Mouse (Mus musculus) megakaryocyte, adult 5-6 weeks (primary cell): Measurements from ENCODE around the gene Pgbd5. TPM values are rescaled to one million over a fixed set of nuclear protein-coding genes. Genes with fewer than 3 reads are reported as not detected.

Experiments
- ATAC-seq: 2 replicates; pipeline ENCODE4 v1.8.0; 2016; ENCODE audit warnings: mild to moderate bottlenecking, inconsistent platforms; ENCODE audit not compliant: poor library complexity, severe bottlenecking
- total RNA-seq, 2 experiments: library from RNA; stranded (forward) in 1 of 2; stranded (reverse) in 1 of 2; fragments of 153-499, 151-499 nt in 1 of 2; fragments of 221-1000, 200-1000 nt in 1 of 2; gene quantifications; 2 replicates each; pipeline versions ENCODE4 v1.2.3 to v1.2.4; 2015 to 2017

The Pgbd5 gene
- total RNA-seq (2015) (0.09 TPM in 1 of 2 replicates, not detected in the other), total RNA-seq (2017) (not detected in 2 replicates)

DNA sequence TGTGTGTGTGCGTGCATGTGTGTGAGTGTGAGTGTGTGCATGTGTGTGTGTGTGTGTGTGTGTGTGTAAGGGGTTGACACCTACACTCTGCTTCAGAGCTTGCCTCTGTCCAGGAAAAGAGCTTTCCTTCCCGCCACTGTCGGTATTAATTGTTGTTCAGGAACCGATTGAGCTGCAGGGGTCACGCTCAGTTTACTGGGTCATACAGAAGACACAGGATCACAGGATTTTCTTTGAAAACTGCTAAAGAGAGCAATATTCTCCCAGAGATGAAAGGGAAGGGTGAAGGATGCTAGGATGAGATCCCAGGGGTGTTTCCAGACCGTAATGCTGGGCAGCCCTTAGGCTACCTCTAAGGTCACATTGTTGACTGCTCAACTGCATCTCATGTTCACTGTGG is at the start of gene Pgbd5:
TSS of gene Pgbd5 (minus strand) at position 101 of the 400 bp plus-strand sequence.
- ATAC-seq: no peak

DNA sequence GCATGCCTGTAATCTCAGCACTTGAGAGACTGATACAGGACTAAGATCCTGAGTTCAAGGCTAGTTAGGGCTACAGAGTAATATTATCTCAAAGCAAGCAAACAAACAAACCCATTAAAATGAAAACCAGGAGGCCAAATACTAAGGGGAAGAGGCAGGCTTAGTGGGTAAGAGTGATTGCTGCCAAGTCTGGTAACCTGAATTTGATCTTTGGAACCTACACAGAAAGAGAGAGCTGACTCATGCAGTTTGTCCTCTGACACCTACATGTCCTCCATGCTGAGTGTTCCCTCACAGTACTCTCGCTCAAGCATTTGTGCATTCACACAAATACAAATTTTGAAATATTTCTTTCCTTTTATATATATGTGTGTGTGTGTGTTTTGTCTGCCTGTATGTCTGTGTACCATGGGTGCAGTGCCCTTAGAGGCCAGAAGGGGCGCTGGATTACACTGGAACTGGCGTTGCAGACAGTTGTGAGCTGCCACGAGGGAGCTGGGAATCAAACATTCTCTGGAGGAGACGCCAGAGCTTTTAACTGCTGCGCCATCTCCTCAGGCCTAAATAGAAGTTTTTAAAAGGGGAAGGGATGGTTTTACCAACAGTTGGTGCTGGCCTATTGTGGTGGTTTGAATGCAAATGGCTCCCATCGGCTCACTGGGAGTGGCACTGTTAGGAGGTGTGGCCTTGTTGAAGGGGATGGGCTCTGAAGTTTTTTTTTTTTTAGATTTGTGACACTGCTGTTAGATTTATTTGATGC is 44.1 kb upstream of the Pgbd5 start:
- ATAC-seq: no peak

DNA sequence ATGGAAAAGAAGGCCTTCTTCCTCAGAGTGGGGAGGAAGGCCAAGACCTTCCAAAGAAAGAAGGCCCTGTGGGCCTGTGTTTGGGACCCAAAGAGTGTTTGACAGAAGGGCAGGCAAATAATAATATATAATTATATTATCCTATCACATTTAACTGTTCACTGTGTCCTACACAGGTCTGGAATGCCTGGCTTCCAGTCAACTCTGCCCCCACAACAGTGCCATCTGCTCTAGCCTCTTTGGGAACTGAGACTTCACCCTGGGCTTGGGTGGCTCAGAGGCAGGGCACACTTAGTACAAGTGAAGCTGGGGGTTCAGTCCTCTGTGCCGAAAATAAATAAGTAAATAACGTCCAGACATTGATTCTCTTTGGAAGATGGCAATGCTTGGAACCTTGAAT is 43.3 kb upstream of the Pgbd5 start:
- no peak for ATAC-seq

DNA sequence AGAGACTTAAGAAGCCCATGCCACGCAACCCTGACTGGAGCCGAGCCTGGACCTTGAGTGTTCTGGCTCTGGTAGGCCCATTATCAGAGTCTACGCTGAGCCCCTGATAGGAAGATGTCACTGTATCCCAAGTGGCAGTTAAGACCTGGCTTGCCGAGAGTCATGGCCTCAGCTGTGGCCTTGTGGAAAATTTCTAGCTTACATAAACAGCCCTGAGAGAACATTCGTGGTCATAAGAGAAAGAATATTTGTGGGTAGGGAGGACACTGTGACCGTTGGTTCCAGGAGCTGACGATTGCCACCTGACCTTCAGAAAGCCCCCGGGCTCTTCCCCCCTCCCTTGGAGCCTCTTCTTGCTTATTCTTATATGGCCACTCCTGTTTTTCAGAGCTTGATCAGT is 40.9 kb upstream of the Pgbd5 start:
- ATAC-seq: no peak

DNA sequence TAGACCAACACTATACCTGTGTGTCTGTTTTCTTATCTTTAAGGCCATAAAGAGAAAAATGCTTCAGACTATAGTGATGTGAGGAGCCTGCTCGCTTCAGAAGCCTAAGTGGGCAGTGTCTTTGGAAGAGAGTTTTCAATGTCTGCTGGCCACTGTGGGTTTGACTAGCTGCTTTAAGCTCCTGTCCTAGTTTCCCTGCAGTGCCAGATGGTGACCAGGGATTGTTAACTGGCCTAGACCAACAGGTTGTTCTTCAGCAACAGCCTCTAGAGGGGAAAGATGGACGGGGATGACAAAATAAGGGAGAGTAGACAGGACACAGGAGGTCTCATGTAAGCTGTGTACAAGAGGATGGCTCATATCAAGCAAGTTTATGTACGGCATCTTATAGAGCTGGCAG is 39.8 kb upstream of the Pgbd5 start:
- ATAC-seq: no peak

DNA sequence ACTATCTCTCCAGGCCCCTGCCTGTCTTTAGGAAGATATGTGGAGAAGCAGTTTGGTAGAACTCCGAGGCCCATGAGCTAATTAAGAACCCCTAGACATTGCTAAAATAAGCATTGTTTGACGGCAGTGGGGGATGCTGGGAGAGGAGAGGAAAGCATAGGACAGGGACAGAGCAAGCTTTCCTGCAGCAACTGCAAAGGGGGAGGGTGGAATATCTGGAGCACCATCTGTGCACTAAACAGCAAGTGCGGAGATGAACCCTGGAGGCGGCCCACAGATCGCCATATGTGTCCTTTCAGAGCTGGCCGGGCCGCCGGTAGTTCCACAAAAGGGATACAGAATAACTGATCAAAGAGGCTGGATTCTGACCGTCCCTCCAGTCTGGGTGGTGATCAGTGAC is 37.2 kb upstream of the Pgbd5 start:
- no peak for ATAC-seq

DNA sequence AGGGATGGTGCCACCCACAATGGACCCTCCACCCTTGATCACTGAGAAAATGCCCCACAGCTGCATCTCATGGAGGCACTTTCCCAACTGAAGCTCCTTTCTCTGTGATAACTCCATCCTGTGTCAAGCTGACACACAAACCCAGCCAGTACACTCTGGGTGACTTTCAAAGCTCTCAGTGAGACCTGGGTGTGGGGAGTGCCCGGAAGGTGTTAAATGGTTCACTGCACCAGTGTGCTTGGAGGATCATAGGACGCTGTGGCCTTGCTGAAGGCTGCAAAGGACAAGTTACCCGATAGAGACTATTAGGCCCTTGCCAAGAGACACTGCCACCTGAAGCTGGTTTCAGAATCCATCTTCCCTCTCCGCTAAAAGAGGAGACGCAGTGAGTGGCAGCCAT is 36.2 kb upstream of the Pgbd5 start:
- no peak for ATAC-seq

DNA sequence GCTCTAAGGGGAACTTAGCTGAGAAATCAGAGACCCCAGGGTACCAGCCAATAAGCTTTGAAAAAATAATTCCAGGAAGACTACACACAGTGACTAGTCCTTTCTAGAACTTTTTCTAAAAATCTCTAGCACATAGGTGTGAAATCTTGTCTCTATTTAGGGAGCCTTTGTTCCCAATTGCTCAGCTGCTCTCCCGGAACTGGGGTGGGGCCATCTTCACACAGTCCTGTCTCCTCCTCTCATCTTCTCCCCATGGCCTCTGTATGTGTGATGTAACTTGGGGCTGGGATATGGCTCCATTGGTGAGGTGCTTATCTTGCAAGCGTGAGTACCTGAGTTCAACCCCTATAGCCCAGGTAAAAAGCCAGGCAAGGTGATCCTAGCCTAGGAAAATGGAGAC is 25.2 kb upstream of the Pgbd5 start:
- no peak for ATAC-seq

DNA sequence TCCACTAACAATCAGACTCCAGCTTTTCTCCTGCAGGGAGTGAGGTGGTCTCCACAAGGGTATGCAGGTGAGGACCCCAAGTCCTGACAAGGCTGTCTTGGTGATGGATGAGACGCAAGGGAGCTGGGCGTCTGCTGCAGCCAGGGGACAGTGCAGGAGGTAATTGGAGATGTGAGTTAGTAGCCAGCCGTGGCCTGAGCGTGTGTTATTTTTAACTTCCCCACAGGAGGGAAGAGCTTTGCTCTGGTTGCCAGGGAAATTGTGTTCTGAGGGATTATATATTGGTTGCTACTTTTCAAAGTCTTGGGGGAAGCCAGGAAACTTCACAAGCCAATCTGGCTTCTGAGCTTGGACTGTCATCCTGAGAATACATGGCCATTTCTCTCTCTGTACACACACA is 23.7 kb upstream of the Pgbd5 start:
- no peak for ATAC-seq

DNA sequence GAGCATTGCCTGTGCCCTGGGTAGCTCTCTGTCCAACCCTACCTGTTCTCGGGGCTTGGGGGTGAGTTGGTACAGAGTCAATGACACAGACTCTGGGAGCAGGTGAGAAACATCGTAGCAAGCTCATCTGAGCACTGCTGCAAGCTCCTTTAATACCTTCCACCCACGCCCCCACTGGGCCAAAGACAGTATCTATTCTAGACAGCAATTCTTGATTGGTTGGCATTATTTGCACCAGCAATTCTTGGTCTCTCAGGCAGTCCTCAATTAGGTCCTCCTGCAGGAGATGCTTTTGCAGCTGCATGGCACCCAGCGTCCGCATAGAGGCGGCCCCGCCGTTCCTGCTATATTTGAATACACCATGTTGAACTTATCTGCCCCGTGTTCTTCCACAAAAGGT is 22.7 kb upstream of the Pgbd5 start:
- ATAC-seq: no peak

DNA sequence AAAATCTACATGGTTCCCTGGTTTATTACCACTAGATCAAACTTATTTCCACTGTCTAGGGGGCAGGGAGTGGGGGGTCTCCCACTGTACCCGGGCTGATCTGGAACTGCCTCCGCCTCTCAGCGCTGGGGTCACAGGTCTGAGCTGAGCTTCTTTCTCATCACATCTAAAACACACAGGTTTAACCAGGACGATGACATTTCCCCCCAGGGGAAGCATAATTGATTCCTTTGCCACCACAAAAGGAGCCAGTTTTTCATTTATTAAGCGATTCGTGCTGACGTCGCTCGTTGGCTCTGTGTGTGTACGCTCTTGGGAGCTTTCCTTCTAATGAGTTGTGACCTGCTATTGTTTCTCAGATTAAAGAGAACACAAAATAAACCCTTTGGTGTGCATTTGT is 21.6 kb upstream of the Pgbd5 start:
- no peak for ATAC-seq

DNA sequence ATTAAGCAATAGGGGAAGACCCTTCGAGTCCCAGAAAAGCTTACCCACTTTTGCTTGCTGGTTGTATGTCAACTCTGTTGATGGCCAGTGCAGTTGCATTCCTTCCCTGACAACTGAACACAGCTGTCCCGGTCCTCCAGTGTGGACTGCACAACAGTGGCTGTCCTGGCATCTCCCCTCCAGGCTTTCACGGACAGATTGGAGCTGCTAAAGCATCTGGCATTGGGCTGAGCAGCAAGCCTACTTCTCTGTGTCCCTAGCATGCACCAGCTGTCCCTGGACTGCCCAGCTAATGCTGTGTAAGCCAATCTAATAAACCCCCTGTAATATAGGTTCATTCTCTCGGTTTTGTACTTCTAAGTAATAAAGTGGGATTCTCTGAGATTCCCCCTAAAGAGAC is 21.2 kb upstream of the Pgbd5 start:
- no peak for ATAC-seq

DNA sequence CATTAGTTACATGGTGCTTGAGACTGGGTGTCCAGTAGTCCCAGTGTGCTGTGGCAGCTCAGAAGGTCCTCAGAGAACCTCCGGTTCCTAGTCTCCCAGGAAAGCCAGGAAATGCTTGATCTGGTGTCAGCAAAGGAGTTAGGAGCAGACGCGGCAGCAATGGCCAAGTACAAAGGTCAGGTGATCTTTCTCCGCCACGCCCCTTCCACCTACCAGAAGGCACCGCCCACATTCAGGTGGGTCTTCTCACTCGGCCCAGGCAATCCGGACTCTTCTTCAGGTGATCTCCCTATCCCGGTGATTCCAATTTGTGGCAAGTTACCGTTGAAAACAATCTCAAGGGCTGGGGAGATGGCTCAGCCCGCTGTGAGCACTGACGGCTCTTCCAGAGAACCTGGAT is 20.2 kb upstream of the Pgbd5 start:
- no peak for ATAC-seq

DNA sequence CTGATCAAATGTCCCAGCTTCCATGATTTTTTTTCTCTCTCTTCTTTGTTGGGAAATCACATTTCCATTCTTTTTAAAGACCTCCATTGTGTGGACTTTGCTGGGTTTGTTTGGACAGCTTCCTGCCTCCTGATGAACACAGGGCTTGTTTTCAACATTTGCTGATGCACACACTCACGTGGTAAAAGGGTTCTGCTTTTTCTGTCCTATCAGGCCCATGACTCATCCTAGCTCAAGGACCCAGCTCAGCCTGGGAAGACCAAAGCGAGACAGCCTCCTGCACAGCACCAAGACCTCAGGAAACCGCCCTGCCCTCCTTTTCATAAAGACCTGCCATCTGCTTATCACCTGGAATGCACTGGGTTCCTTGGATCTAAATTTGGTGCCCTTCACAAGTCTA is 15.9 kb upstream of the Pgbd5 start:
- no peak for ATAC-seq

DNA sequence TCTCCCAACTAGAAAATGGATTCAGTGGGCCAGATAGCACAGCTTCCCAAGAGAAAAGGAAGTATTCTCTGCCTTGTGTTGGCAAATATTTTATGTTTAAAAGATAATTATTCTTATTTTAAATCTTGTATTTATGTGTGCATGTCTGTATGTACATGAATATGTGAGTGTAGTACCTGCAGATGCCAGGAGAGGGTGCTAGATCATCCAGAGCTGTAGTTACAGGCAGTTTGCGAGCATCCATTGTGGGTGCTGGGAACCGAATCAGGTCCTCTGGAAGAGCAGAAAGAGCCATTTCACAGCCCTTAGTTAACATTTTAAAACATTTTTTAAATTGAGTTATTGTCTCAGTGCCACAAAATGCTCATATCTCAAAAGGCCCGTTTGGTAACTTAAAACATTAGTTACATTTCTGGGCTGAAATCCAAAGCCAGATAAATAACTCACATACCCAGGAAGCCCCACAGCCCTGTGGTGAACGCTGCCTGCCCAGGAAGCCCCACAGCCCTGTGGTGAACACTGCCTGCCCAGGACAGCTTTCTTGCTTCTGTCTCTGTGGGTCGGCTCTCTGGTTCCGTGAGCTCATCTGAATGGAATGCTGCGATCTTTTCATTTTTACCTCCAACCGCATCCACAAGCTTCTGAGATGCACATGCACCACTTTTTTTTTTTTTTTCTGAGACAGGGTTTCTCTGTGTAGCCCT is 10.9 kb upstream of the Pgbd5 start:
- ATAC-seq: no peak

DNA sequence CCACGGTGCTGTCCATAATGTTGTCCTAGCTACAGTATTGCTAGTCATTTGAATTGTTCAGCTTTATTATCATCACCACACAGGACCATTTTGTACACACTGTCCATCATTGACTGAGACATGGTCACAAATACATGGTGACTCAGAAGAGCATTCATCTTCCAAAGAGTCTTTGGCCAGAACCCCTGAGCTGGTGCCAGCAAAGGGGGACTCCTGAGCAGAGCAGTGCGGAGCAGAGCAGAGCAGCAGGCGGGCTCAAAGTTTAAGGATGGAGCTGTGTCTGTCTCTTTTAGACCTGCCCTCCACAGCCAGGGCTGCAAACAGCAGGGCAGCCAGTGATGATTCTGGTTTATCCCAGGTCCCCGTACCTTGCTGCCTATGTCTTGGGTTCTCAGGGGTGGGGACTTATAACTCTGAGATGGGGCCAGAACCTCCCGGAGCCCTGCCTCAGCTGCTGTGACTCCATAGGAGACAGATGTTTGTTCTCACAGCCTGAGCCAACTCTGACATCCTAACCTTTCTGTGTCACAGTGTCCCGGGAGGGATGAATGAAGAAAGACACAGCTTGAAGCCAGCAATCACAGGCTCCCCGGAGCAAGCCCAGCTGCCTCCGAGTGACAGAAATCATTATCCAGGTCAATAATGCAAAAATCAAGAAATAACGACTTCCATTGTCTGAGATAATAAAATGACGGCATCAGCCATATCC is 9.7 kb upstream of the Pgbd5 start:
- no peak for ATAC-seq

DNA sequence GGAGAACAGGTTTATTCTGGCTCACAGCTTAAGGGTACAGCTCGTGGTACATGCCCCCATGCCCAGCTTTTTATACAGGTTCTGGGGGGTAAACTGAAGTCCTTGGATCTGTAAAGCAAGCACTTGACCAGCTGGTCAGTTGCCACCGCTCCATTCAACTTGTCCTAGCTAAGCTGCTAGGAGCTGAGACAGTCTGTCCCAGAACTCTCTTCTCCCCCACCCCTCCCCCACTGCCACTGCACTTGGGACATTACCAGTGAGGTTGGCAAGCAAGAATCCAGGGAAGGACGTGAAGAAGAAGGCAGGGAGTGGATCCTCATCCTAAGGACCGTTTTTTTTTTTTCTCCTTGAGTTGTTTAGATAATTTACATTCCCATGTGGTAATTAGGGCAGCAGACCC is 2.7 kb downstream of the Pgbd5 start:
- no peak for ATAC-seq

DNA sequence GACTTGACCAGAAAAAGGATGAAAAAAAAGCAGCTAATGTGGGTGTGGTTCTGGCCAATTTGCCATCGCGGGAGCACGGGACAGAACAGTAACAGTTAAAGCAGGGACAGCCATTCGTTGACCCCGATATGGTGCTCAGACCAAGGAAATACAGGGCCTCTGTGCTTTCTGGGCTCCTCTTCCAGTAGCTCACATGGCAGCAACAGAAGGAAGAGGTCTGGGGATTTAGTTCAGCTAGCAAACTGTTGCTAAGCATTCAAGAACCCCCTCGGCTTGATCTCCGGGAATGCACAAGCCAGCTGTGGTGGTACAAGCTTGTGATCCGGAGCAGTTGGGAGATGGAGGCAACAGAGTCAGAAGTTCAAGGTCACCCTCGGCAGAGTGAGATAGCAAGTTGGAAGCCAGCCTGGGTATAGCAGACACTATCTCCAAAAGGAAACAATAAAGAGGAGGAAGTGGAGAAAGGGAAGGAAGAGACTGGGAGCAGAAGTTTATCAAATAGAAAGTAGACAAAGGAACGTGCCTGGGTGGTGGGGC is 3.7 kb downstream of the Pgbd5 start:
- no peak for ATAC-seq

DNA sequence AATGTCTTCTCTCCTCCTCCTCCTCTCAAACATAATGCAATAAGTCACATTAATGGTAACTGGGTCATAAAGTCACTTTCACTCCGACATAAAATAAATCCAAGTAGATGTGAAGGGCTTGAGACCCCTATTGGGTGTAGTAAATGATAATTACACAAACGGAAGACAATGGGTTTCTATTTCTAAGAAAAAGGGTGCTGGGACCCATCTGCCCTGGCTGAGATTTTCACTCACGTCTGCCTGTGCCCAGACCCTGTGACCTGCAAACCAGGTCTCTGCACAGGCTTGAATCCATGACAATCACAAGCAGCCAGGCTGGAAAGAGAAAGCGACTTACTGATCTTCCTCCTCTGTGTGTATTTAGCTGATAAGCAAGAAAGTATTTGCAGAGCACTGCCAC is 4.3 kb downstream of the Pgbd5 start:
- no peak for ATAC-seq

DNA sequence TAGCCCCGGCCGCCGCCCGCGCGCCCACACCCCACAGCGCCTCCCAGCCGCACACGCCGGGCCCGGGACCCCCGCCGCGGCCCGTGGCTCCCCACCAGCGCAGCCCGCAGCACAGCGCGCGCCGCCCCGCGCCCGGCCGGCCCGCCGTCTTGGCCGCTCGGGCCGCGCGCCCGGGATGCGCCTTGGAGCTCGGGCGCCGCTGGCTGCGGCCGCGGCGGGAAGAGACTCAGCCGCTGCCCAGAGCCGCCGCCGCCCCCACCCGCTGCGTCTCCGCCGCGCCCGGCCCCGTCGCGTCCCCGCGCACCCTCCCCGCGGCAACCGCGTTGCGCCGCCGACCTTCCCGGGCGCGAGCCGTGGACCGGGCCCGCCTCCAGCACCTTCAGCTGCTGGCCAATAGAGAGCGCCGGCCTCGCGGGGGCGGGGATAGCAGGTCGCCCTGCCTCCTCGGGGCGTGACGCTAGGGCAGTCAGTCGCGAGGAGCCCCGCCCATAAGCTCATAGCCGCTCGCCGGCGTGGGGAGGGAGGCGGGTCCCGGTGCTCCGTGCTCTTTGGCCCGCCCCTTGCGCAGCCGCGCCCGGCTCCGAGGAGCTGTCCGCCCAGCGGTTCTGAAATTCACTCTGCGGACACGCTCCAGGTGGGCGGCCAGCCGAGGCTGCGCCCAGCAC is 5.2 kb downstream of the Pgbd5 start:
- ATAC-seq: peak; percentile 99

DNA sequence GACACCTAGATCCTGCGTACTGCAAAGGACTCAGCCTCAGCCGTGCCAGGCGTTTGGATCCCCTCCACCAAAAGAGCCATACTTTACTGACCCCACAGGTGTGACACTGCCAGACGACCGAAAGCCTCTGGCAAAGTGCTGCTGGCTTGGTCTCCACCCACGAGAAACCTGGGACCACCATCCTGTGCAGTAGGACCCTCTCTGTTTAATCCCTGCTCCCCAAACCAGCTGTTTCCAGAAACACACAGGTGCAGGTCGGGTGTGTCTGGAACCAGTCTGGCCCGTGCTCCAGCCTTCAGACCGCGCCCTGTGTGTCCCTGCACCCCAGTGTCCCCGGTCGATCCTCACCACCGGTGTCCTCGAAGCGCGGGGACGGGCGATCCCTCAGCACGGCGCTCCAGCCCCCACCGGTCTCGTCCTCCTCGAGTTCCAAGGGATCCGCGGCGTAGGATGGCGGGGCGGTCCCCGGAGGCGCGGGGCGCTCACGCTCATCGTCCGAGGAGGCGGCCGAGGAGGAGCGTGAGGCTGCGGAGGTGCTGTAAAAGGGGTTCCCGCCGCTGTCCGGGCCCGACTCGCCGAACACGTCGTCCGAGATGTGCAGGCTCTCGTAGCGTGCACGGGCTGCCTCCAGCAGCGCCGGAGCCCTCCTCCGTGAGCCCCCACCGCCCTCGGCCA is 5.9 kb downstream of the Pgbd5 start:
- ATAC-seq: no peak
